Mouse (Mus musculus): ENCODE measurements at regions not wholly inside any gene's neighbourhood (a gene's known extent, or its start where the extent isn't known, plus 50 kb on each side); places are given as distances from the start of the nearest gene placed in this dataset.

DNA sequence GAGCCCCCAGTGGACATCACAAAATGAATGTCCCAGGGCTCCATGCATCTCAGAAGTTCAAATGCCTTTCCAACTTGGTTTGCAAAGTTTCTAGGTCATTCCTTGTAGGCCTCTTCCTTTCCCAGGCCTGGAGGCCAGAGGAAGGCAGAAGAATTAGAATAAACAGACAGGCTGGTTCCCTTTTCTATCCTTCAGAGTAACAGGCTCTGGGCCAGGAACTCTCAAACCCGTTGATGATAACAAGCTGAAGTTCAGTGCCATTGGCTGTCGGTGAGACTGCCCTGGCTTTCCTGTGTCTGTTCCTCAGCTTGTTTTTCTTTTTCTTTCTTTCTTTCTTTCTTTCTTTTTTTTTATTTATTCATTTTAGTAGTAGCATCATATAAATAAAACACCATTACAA is 99.3 kb upstream of the Gm4791 start:
- TF ChIP-seq CTCF (IDR thresholded peaks at IDR 0.05; ENCODE audit: borderline replicate concordance, insufficient read depth, low read length) (no peak), POLR2A (IDR thresholded peaks at IDR 0.05; ENCODE audit: low read depth, low read length) (no peak)

Data from embryonic fibroblast, embryonic 13.5 days (primary cell).